Mouse (Mus musculus): ENCODE measurements around the gene Fam241a. TPM values are rescaled to one million over a fixed set of nuclear protein-coding genes. Genes with fewer than 3 reads are reported as not detected.

Fam241a gene
- polyA plus RNA-seq, 1 experiment from 2014 or later = 4.9 TPM

GRCm38 (mm10) chr3:127917999-127918661, 22.0 kb upstream of the Fam241a start:
- Histone ChIP-seq H3K27ac (replicated peaks; ENCODE audit: low read depth, low read length) (no peak overlapping the region), H3K27me3 (ENCODE audit: control insufficient read depth, insufficient read depth, low read length) (no peaks in the 10 kb centered on the region), H3K4me3 (ENCODE audit: low read depth, low read length) (no peak overlapping the region), H3K36me3 (replicated peaks; ENCODE audit: control insufficient read depth, insufficient read depth, low read depth, low read length) (no peaks in the 10 kb centered on the region), H3K9me3 (replicated peaks; ENCODE audit: control insufficient read depth, low read length) (no peaks in the 10 kb centered on the region), H3K9ac (replicated peaks; ENCODE audit: low read length) (no peak overlapping the region), H3K4me2 (ENCODE audit: low read depth, low read length) (no peak overlapping the region), H3K4me1 (ENCODE audit: control insufficient read depth, insufficient read depth, low read length) (no peaks in the 10 kb centered on the region)
- 82% methylated on average over 9 of the region's 9 CpGs for WGBS
- no peak for ATAC-seq (replicated peaks; ENCODE audit: insufficient number of reproducible peaks, low FRiP score, low TSS enrichment, low read depth)
- no peak for DNase-seq (ENCODE audit: low spot score)

- Histone ChIP-seq H3K36me3 (replicated peaks; ENCODE audit: control insufficient read depth, insufficient read depth, low read depth, low read length) (no peaks in the 10 kb centered on the region), H3K27me3 (ENCODE audit: control insufficient read depth, insufficient read depth, low read length) (no peaks in the 10 kb centered on the region), H3K9me3 (replicated peaks; ENCODE audit: control insufficient read depth, low read length) (no peaks in the 10 kb centered on the region), H3K27ac (replicated peaks; ENCODE audit: low read depth, low read length) (no peak overlapping the region), H3K4me3 (ENCODE audit: low read depth, low read length) (no peak overlapping the region), H3K9ac (replicated peaks; ENCODE audit: low read length) (no peak overlapping the region), H3K4me2 (ENCODE audit: low read depth, low read length) (no peak overlapping the region), H3K4me1 (ENCODE audit: control insufficient read depth, insufficient read depth, low read length) (no peaks in the 10 kb centered on the region)
- DNase-seq (ENCODE audit: low spot score) (no peak), ATAC-seq (replicated peaks; ENCODE audit: insufficient number of reproducible peaks, low FRiP score, low TSS enrichment, low read depth) (no peak)
- WGBS = 90% methylated on average over 3 of the region's 3 CpGs
These were observed 21.4 kb upstream of the Fam241a start for GRCm38 (mm10) chr3:127917549-127917948.

GRCm38 (mm10) chr3:127915656-127916334, 19.7 kb upstream of the Fam241a start:
- Histone ChIP-seq H3K4me1 (ENCODE audit: control insufficient read depth, insufficient read depth, low read length) (no peaks in the 10 kb centered on the region), H3K27me3 (ENCODE audit: control insufficient read depth, insufficient read depth, low read length) (no peaks in the 10 kb centered on the region), H3K27ac (replicated peaks; ENCODE audit: low read depth, low read length) (no peak overlapping the region), H3K4me3 (ENCODE audit: low read depth, low read length) (no peak overlapping the region), H3K36me3 (replicated peaks; ENCODE audit: control insufficient read depth, insufficient read depth, low read depth, low read length) (no peaks in the 10 kb centered on the region), H3K9me3 (replicated peaks; ENCODE audit: control insufficient read depth, low read length) (no peaks in the 10 kb centered on the region), H3K9ac (replicated peaks; ENCODE audit: low read length) (no peak overlapping the region), H3K4me2 (ENCODE audit: low read depth, low read length) (no peak overlapping the region)
- 87% methylated on average over 3 of the region's 3 CpGs for WGBS
- DNase-seq (ENCODE audit: low spot score) (no peak), ATAC-seq (replicated peaks; ENCODE audit: insufficient number of reproducible peaks, low FRiP score, low TSS enrichment, low read depth) (no peak)

GRCm38 (mm10) chr3:127913885-127914709, 18.0 kb upstream of the Fam241a start:
- H3K9me3 ChIP-seq (replicated peaks; ENCODE audit: control insufficient read depth, low read length) = no peaks in the 10 kb centered on the region
- H3K36me3 ChIP-seq (replicated peaks; ENCODE audit: control insufficient read depth, insufficient read depth, low read depth, low read length) = no peaks in the 10 kb centered on the region
- 0 out of 2 replicates have a peak overlapping the region, but pooled peaks have one; percentile 4 for H3K4me2 ChIP-seq (ENCODE audit: low read depth, low read length)
- H3K27ac ChIP-seq (replicated peaks; ENCODE audit: low read depth, low read length) = no peak overlapping the region
- no peaks in the 10 kb centered on the region for H3K4me1 ChIP-seq (ENCODE audit: control insufficient read depth, insufficient read depth, low read length)
- ATAC-seq (replicated peaks; ENCODE audit: insufficient number of reproducible peaks, low FRiP score, low TSS enrichment, low read depth) = no peak
- no peak overlapping the region for H3K4me3 ChIP-seq (ENCODE audit: low read depth, low read length)
- 30% methylated on average over 16 of the region's 16 CpGs for WGBS
- no peak overlapping the region for H3K9ac ChIP-seq (replicated peaks; ENCODE audit: low read length)
- DNase-seq (ENCODE audit: low spot score) = peak; percentile 54
- H3K27me3 ChIP-seq (ENCODE audit: control insufficient read depth, insufficient read depth, low read length) = no peaks in the 10 kb centered on the region

GRCm38 (mm10) chr3:127909941-127910340, 13.8 kb upstream of the Fam241a start:
- ATAC-seq (replicated peaks; ENCODE audit: insufficient number of reproducible peaks, low FRiP score, low TSS enrichment, low read depth) = no peak
- no peak overlapping the region for H3K4me3 ChIP-seq (ENCODE audit: low read depth, low read length)
- H3K9me3 ChIP-seq (replicated peaks; ENCODE audit: control insufficient read depth, low read length) = no peaks in the 10 kb centered on the region
- H3K9ac ChIP-seq (replicated peaks; ENCODE audit: low read length) = no peak overlapping the region
- H3K36me3 ChIP-seq (replicated peaks; ENCODE audit: control insufficient read depth, insufficient read depth, low read depth, low read length) = no peaks in the 10 kb centered on the region
- 78% methylated on average over 7 of the region's 7 CpGs for WGBS
- no peaks in the 10 kb centered on the region for H3K4me1 ChIP-seq (ENCODE audit: control insufficient read depth, insufficient read depth, low read length)
- H3K27ac ChIP-seq (replicated peaks; ENCODE audit: low read depth, low read length) = no peak overlapping the region
- H3K27me3 ChIP-seq (ENCODE audit: control insufficient read depth, insufficient read depth, low read length) = no peaks in the 10 kb centered on the region
- DNase-seq (ENCODE audit: low spot score) = no peak
- H3K4me2 ChIP-seq (ENCODE audit: low read depth, low read length) = no peak overlapping the region

- H3K27ac ChIP-seq (replicated peaks; ENCODE audit: low read depth, low read length) = no peak overlapping the region
- no peaks in the 10 kb centered on the region for H3K36me3 ChIP-seq (replicated peaks; ENCODE audit: control insufficient read depth, insufficient read depth, low read depth, low read length)
- H3K4me3 ChIP-seq (ENCODE audit: low read depth, low read length) = peak overlapping the region; percentile 72
These were observed 944 bp downstream of the Fam241a start for GRCm38 (mm10) chr3:127894981-127895779.

GRCm38 (mm10) chr3:127893902-127894301, 2.2 kb downstream of the Fam241a start:
- no peak overlapping the region for H3K4me2 ChIP-seq (ENCODE audit: low read depth, low read length)
- DNase-seq (ENCODE audit: low spot score) = no peak
- H3K27ac ChIP-seq (replicated peaks; ENCODE audit: low read depth, low read length) = no peak overlapping the region
- no peak for ATAC-seq (replicated peaks; ENCODE audit: insufficient number of reproducible peaks, low FRiP score, low TSS enrichment, low read depth)
- H3K9ac ChIP-seq (replicated peaks; ENCODE audit: low read length) = no peak overlapping the region
- no peaks in the 10 kb centered on the region for H3K9me3 ChIP-seq (replicated peaks; ENCODE audit: control insufficient read depth, low read length)
- H3K4me3 ChIP-seq (ENCODE audit: low read depth, low read length) = no peak overlapping the region
- no peaks in the 10 kb centered on the region for H3K36me3 ChIP-seq (replicated peaks; ENCODE audit: control insufficient read depth, insufficient read depth, low read depth, low read length)
- H3K4me1 ChIP-seq (ENCODE audit: control insufficient read depth, insufficient read depth, low read length) = no peaks in the 10 kb centered on the region
- H3K27me3 ChIP-seq (ENCODE audit: control insufficient read depth, insufficient read depth, low read length) = no peaks in the 10 kb centered on the region; the same call in 1 of the 2 replicates
- WGBS = 83% methylated on average over 7 of the region's 7 CpGs

More at GRCm38 (mm10) chr3:127894981-127895779, 944 bp downstream of the Fam241a start:
- Histone ChIP-seq H3K4me1 (ENCODE audit: control insufficient read depth, insufficient read depth, low read length) (no peaks in the 10 kb centered on the region), H3K9ac (replicated peaks; ENCODE audit: low read length) (peak overlapping the region; percentile 60; the same call in 1 of the 2 replicates), H3K4me2 (ENCODE audit: low read depth, low read length) (peak overlapping the region; percentile 93), H3K9me3 (replicated peaks; ENCODE audit: control insufficient read depth, low read length) (no peaks in the 10 kb centered on the region), H3K27me3 (ENCODE audit: control insufficient read depth, insufficient read depth, low read length) (no peaks in the 10 kb centered on the region; the same call in 1 of the 2 replicates)
- ATAC-seq (replicated peaks; ENCODE audit: insufficient number of reproducible peaks, low FRiP score, low TSS enrichment, low read depth) (no peak), DNase-seq (ENCODE audit: low spot score) (no peak)
- WGBS = 46% methylated on average over 7 of the region's 7 CpGs

Data from embryonic facial prominence, embryonic 11.5 days (tissue).